Mouse (Mus musculus) urinary bladder, postnatal 25 days (tissue): ENCODE data around the gene Fam107b.

ENCODE experiments used
- DNase-seq: peaks from one replicate; pipeline ENCODE4 v3.0.0; 2022; ENCODE audit warnings: low spot score

Fam107b gene

GRCm38 (mm10) chr2:3739351-3739961 is 169.2 kb downstream of the Fam107b start:
- no peak for DNase-seq

GRCm38 (mm10) chr2:3740256-3740655 is 170.0 kb downstream of the Fam107b start:
- DNase-seq, result no peak

- DNase-seq, result no peak
Observed at GRCm38 (mm10) chr2:3740670-3741069, 170.4 kb downstream of the Fam107b start.

GRCm38 (mm10) chr2:3742519-3742918 is 172.2 kb downstream of the Fam107b start:
- no peak for DNase-seq

GRCm38 (mm10) chr2:3745041-3745440 is 174.8 kb downstream of the Fam107b start:
- DNase-seq, result no peak

- DNase-seq, result no peak
Observed at GRCm38 (mm10) chr2:3745910-3746606, 175.8 kb downstream of the Fam107b start.

GRCm38 (mm10) chr2:3748714-3749503 is 178.6 kb downstream of the Fam107b start:
- DNase-seq, result peak; percentile 51

GRCm38 (mm10) chr2:3749504-3750024 is 179.3 kb downstream of the Fam107b start:
- no peak for DNase-seq

- DNase-seq, result no peak
Observed at GRCm38 (mm10) chr2:3750126-3750525, 179.8 kb downstream of the Fam107b start.

- no peak for DNase-seq
Observed at GRCm38 (mm10) chr2:3752365-3752764, 182.1 kb downstream of the Fam107b start.

- no peak for DNase-seq
Observed at GRCm38 (mm10) chr2:3752893-3753292, 182.6 kb downstream of the Fam107b start.

- no peak for DNase-seq
Observed at GRCm38 (mm10) chr2:3753749-3754148, 183.5 kb downstream of the Fam107b start.

- DNase-seq, result no peak
Observed at GRCm38 (mm10) chr2:3755936-3756335, 185.6 kb downstream of the Fam107b start.

- no peak for DNase-seq
Observed at GRCm38 (mm10) chr2:3758406-3758805, 188.1 kb downstream of the Fam107b start.

GRCm38 (mm10) chr2:3760234-3760836 is 190.0 kb downstream of the Fam107b start:
- DNase-seq, result no peak

GRCm38 (mm10) chr2:3764136-3764535 is 193.8 kb downstream of the Fam107b start:
- DNase-seq, result no peak

GRCm38 (mm10) chr2:3765957-3766783 is 195.9 kb downstream of the Fam107b start:
- no peak for DNase-seq

- peak; percentile 68 for DNase-seq
Observed at GRCm38 (mm10) chr2:3769260-3769659, 199.0 kb downstream of the Fam107b start.

GRCm38 (mm10) chr2:3769786-3770318 is 199.6 kb downstream of the Fam107b start:
- DNase-seq, result no peak

GRCm38 (mm10) chr2:3770383-3770782 is 200.1 kb downstream of the Fam107b start:
- DNase-seq, result no peak

- DNase-seq, result no peak
Observed at GRCm38 (mm10) chr2:3771483-3771882, 201.2 kb downstream of the Fam107b start.
